Mouse (Mus musculus): ENCODE data around the gene Suz12. TPM values are rescaled to one million over a fixed set of nuclear protein-coding genes. Genes with fewer than 3 reads are reported as not detected.
A peak's percentile ranks its signal among the peaks of the same experiment; 100 is the strongest.

Gene Suz12
- 14.7 and 17.3 TPM in 2 replicates for polyA plus RNA-seq (2012; rRNA removed)

DNA sequence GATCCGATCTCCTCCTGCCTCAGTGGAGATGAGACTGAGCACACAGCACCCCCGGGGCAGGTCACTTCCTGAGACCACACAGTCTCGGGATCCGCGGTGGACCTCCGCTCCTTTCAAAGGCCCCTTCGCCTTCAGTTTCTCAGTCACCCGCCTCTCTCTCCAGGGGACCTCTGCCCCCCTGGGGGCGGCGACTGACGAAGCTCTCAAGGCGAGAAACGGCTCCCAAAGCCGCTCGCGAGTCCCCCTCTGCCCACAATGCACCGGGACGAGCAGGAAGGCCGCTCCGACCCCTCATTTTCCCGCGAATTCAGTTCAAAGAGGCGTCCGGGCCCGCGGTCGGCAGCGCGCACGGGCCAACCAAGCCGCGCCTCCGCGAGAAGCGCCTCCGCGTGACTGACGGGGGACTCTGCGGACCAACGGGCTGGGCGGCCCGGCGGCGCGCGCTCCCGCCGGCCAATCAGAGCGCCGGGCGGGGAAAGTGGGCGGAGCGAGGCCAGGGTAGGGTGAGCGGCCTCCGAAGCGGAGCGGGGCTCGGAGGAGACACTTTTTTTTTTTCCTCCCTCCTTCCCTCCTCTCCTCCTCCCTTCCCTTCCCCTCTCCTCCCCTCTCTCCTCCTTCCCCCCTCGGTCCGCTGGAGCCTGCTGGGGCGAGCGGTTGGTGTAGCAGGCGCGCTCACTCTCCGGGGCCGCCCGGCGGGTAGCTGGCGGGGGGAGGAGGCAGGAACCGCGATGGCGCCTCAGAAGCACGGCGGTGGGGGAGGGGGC lies at the start of gene Suz12:
Gene Suz12 (plus strand): TSS at position 515 of the 764 bp plus-strand sequence.
- Histone ChIP-seq H3K4me3 (ENCODE audit: control insufficient read depth, insufficient read depth, low read length) (peak within 1 kb of the TSS; percentile 99), H3K27me3 (ENCODE audit: control insufficient read depth, insufficient read depth, low read length) (no peaks in the 10 kb centered on the region), H3K36me3 (ENCODE audit: control insufficient read depth, insufficient read depth, low read length) (peaks cover 5% of the 10 kb centered on the region; the same call in 1 of the 2 replicates), H3K27ac (ENCODE audit: control insufficient read depth, insufficient read depth, low read length) (peak within 1 kb of the TSS; percentile 90), H3K4me1 (replicated peaks; ENCODE audit: control insufficient read depth, insufficient read depth, low read length) (no peaks in the 10 kb centered on the region; the same call in 1 of the 2 replicates)
- 1% methylated on average over 71 of the region's 74 CpGs for WGBS
- peak; percentile 93 for DNase-seq
- peak; percentile 82 for TF ChIP-seq POLR2A (IDR thresholded peaks at IDR 0.05; ENCODE audit: control insufficient read depth, extremely low read depth, insufficient read depth, low read length, poor library complexity)
- TF ChIP-seq CTCF (IDR thresholded peaks at IDR 0.05; ENCODE audit: borderline replicate concordance, control insufficient read depth, extremely low read depth, insufficient read depth, low read length, poor library complexity), result peak; percentile 29; the same call in 1 of the 2 replicates

- no peak for DNase-seq
- Histone ChIP-seq H3K36me3 (ENCODE audit: control insufficient read depth, insufficient read depth, low read length) (peaks cover 77% of the 10 kb centered on the region), H3K4me1 (replicated peaks; ENCODE audit: control insufficient read depth, insufficient read depth, low read length) (no peaks in the 10 kb centered on the region), H3K4me3 (ENCODE audit: control insufficient read depth, insufficient read depth, low read length) (no peak overlapping the region), H3K27me3 (ENCODE audit: control insufficient read depth, insufficient read depth, low read length) (no peaks in the 10 kb centered on the region), H3K27ac (ENCODE audit: control insufficient read depth, insufficient read depth, low read length) (no peak overlapping the region)
- 78% methylated on average over 8 of the region's 8 CpGs for WGBS
- TF ChIP-seq CTCF (IDR thresholded peaks at IDR 0.05; ENCODE audit: borderline replicate concordance, control insufficient read depth, extremely low read depth, insufficient read depth, low read length, poor library complexity) (no peak), POLR2A (IDR thresholded peaks at IDR 0.05; ENCODE audit: control insufficient read depth, extremely low read depth, insufficient read depth, low read length, poor library complexity) (no peak)
Measured at GRCm38 (mm10) chr11:79943136-79943535, 49.8 kb upstream of the Suz12 start.

- Histone ChIP-seq H3K36me3 (ENCODE audit: control insufficient read depth, insufficient read depth, low read length) (peaks cover 81% of the 10 kb centered on the region), H3K4me3 (ENCODE audit: control insufficient read depth, insufficient read depth, low read length) (no peak overlapping the region), H3K27me3 (ENCODE audit: control insufficient read depth, insufficient read depth, low read length) (no peaks in the 10 kb centered on the region), H3K4me1 (replicated peaks; ENCODE audit: control insufficient read depth, insufficient read depth, low read length) (no peaks in the 10 kb centered on the region), H3K27ac (ENCODE audit: control insufficient read depth, insufficient read depth, low read length) (no peak overlapping the region)
- DNase-seq, result no peak
- TF ChIP-seq CTCF (IDR thresholded peaks at IDR 0.05; ENCODE audit: borderline replicate concordance, control insufficient read depth, extremely low read depth, insufficient read depth, low read length, poor library complexity), result no peak
- no peak for TF ChIP-seq POLR2A (IDR thresholded peaks at IDR 0.05; ENCODE audit: control insufficient read depth, extremely low read depth, insufficient read depth, low read length, poor library complexity)
- whole genome bisulfite sequencing, result 93% methylated on average over 7 of the region's 7 CpGs
Measured at GRCm38 (mm10) chr11:79943601-79944000, 49.3 kb upstream of the Suz12 start.

- no peak for DNase-seq
- 95% methylated on average over 3 of the region's 3 CpGs for WGBS
- no peak overlapping the region for H3K27ac ChIP-seq (ENCODE audit: control insufficient read depth, insufficient read depth, low read length)
- H3K27me3 ChIP-seq (ENCODE audit: control insufficient read depth, insufficient read depth, low read length), result no peaks in the 10 kb centered on the region
- H3K4me1 ChIP-seq (replicated peaks; ENCODE audit: control insufficient read depth, insufficient read depth, low read length), result no peaks in the 10 kb centered on the region
- no peak overlapping the region for H3K4me3 ChIP-seq (ENCODE audit: control insufficient read depth, insufficient read depth, low read length)
- H3K36me3 ChIP-seq (ENCODE audit: control insufficient read depth, insufficient read depth, low read length), result peaks cover 82% of the 10 kb centered on the region
- TF ChIP-seq POLR2A (IDR thresholded peaks at IDR 0.05; ENCODE audit: control insufficient read depth, extremely low read depth, insufficient read depth, low read length, poor library complexity), result no peak
- no peak for TF ChIP-seq CTCF (IDR thresholded peaks at IDR 0.05; ENCODE audit: borderline replicate concordance, control insufficient read depth, extremely low read depth, insufficient read depth, low read length, poor library complexity)
Measured at GRCm38 (mm10) chr11:79947265-79947664, 45.6 kb upstream of the Suz12 start.

- Histone ChIP-seq H3K27me3 (ENCODE audit: control insufficient read depth, insufficient read depth, low read length) (no peaks in the 10 kb centered on the region), H3K36me3 (ENCODE audit: control insufficient read depth, insufficient read depth, low read length) (peaks cover 19% of the 10 kb centered on the region), H3K4me3 (ENCODE audit: control insufficient read depth, insufficient read depth, low read length) (peak overlapping the region; percentile 95), H3K27ac (ENCODE audit: control insufficient read depth, insufficient read depth, low read length) (no peak overlapping the region), H3K4me1 (replicated peaks; ENCODE audit: control insufficient read depth, insufficient read depth, low read length) (peaks cover 5% of the 10 kb centered on the region)
- 10% methylated on average over 27 of the region's 27 CpGs for WGBS
- peak; percentile 2 for DNase-seq
- TF ChIP-seq POLR2A (IDR thresholded peaks at IDR 0.05; ENCODE audit: control insufficient read depth, extremely low read depth, insufficient read depth, low read length, poor library complexity), result no peak
- TF ChIP-seq CTCF (IDR thresholded peaks at IDR 0.05; ENCODE audit: borderline replicate concordance, control insufficient read depth, extremely low read depth, insufficient read depth, low read length, poor library complexity), result no peak
Measured at GRCm38 (mm10) chr11:79961346-79962124, 31.4 kb upstream of the Suz12 start.

- peaks cover 5% of the 10 kb centered on the region for H3K4me1 ChIP-seq (replicated peaks; ENCODE audit: control insufficient read depth, insufficient read depth, low read length)
- DNase-seq, result peak; percentile 99
- no peaks in the 10 kb centered on the region for H3K27me3 ChIP-seq (ENCODE audit: control insufficient read depth, insufficient read depth, low read length)
- TF ChIP-seq CTCF (IDR thresholded peaks at IDR 0.05; ENCODE audit: borderline replicate concordance, control insufficient read depth, extremely low read depth, insufficient read depth, low read length, poor library complexity) (peak; percentile 79), POLR2A (IDR thresholded peaks at IDR 0.05; ENCODE audit: control insufficient read depth, extremely low read depth, insufficient read depth, low read length, poor library complexity) (peak; percentile 47; the same call in 1 of the 2 replicates)
- H3K36me3 ChIP-seq (ENCODE audit: control insufficient read depth, insufficient read depth, low read length), result peaks cover 14% of the 10 kb centered on the region
- peak within 1 kb of the TSS; percentile 95 for H3K4me3 ChIP-seq (ENCODE audit: control insufficient read depth, insufficient read depth, low read length)
- H3K27ac ChIP-seq (ENCODE audit: control insufficient read depth, insufficient read depth, low read length), result no peak within 1 kb of the TSS
- under 1% methylated on average over 46 of the region's 46 CpGs for WGBS
Measured at GRCm38 (mm10) chr11:79962125-79962876, 30.6 kb upstream of the Suz12 start, which contains the start of gene Utp6. TSS of gene Utp6 (minus strand) at chr11:79962390.

Data from thymus, adult 2 months (tissue).